Mouse (Mus musculus): ENCODE measurements at regions not wholly inside any gene's neighbourhood (a gene's known extent, or its start where the extent isn't known, plus 50 kb on each side); places are given as distances from the start of the nearest gene placed in this dataset.
"Not testable (repeated sequence)": the region's sequence is repeated elsewhere in the genome, so short reads cannot be mapped to it uniquely, and the experiment has no call there.

GRCm38 (mm10) chr12:90664436-90664835 lies 73.8 kb downstream of the Dio2 start:
- DNase-seq (ENCODE audit: low spot score), result peak; percentile 4

- no peak for DNase-seq (ENCODE audit: low spot score)
Measured at GRCm38 (mm10) chr12:90645452-90645851, 92.8 kb downstream of the Dio2 start.

- peak; percentile 64 for DNase-seq (ENCODE audit: low spot score)
Measured at GRCm38 (mm10) chr12:90643891-90644290, 94.3 kb downstream of the Dio2 start.

- DNase-seq (ENCODE audit: low spot score), result no peak
Measured at GRCm38 (mm10) chr12:90624856-90625255, 113.4 kb downstream of the Dio2 start.

GRCm38 (mm10) chr12:90623426-90623825 lies 114.8 kb downstream of the Dio2 start:
- no peak for DNase-seq (ENCODE audit: low spot score)

- DNase-seq (ENCODE audit: low spot score), result no peak
Measured at GRCm38 (mm10) chr12:90608810-90609209, 129.4 kb downstream of the Dio2 start.

- no peak for DNase-seq (ENCODE audit: low spot score)
Measured at GRCm38 (mm10) chr12:90607894-90608293, 130.3 kb downstream of the Dio2 start.

GRCm38 (mm10) chr12:90580006-90580405 lies 158.2 kb downstream of the Dio2 start:
- no peak for DNase-seq (ENCODE audit: low spot score)

- DNase-seq (ENCODE audit: low spot score), result no peak
Measured at GRCm38 (mm10) chr12:90576103-90576502, 162.1 kb downstream of the Dio2 start.

GRCm38 (mm10) chr12:90571907-90572306 lies 166.3 kb downstream of the Dio2 start:
- DNase-seq (ENCODE audit: low spot score), result no peak

GRCm38 (mm10) chr12:90571506-90571905 lies 166.7 kb downstream of the Dio2 start:
- DNase-seq (ENCODE audit: low spot score), result peak; percentile 19

- DNase-seq (ENCODE audit: low spot score), result peak; percentile 66
Measured at GRCm38 (mm10) chr12:90566349-90566748, 171.9 kb downstream of the Dio2 start.

GRCm38 (mm10) chr12:90565051-90565450 lies 173.2 kb downstream of the Dio2 start:
- no peak for DNase-seq (ENCODE audit: low spot score)

- DNase-seq (ENCODE audit: low spot score), result not testable (repeated sequence)
Measured at GRCm38 (mm10) chr12:90564594-90564993, 173.6 kb downstream of the Dio2 start.

GRCm38 (mm10) chr12:90542361-90542760 lies 195.9 kb downstream of the Dio2 start:
- no peak for DNase-seq (ENCODE audit: low spot score)

Data from embryo, embryonic 10.5 days (tissue).